ENCODE assay signal across 30 mouse cellular contexts in the genomic region with DNA sequence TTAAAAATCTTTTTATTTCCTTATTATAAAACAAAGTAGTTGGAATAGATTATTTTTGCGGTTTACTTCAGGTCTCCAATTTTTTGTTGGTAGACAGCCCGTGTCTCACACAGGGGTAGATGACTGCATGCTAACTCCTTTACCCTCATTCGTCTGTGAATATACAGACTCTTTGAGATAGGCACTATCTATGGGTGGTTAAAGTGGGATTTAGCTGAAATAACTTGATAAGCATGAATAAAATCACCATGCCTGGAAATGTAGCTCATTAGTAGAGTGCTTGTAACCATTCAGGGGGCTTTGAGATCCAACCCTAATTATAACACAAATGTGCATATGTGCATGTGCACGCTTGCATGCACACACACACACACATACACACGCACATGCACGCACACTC.
DNase-seq lines count a peak whose midpoint lies in the region; ATAC-seq and TF ChIP-seq lines count a peak whose summit lies in the region.
"Had no signal": no experiment of that assay in that cellular context is flagged by ENCODE, and none has a peak within 500 bp of the region (broad histone marks: within the 10 kb centered on the region; RNA-seq: fewer than 3 reads in every experiment).

No protein-coding gene starts in this region.

- intact Hi-C loops in heart, postnatal 25 days (cut with DNase I): loop anchor here (5.0 kb wide), 1 partner anchor 56 kb away; no protein-coding TSS in a partner anchor

- H3K4me1 ChIP-seq in liver, embryonic 13.5 days (replicated peaks): peaks cover 83% of the 10 kb centered on the region
- peaks cover 16% of the 10 kb centered on the region for H3K4me1 ChIP-seq in lung, embryonic 16.5 days (replicated peaks; ENCODE audit: control insufficient read depth, insufficient read depth, low read length)
- peaks cover 14 to 45% of the 10 kb centered on the region in 2 experiments for H3K4me1 ChIP-seq in MEL (ENCODE audit: control insufficient read depth in 1 of 2, insufficient read depth in 2 of 2, low read length in 2 of 2)
- peaks cover 4% of the 10 kb centered on the region; the same call in 1 of the 2 replicates for H3K4me1 ChIP-seq in forebrain, embryonic 15.5 days

- TF ChIP-seq CTCF in MEL (IDR thresholded peaks at IDR 0.05 in 2 of 3, conservative IDR thresholded peaks at IDR 0.05 in 1 of 3; ENCODE audit: control insufficient read depth in 1 of 3, insufficient read depth in 1 of 3, low read depth in 2 of 3, low read length in 3 of 3, poor library complexity in 1 of 3, severe bottlenecking in 1 of 3): no peak

- no peak overlapping the region for H3K4me2 ChIP-seq in liver, embryonic 13.5 days
- peak overlapping the region; percentile 4; the same call in 1 of the 2 replicates for H3K4me2 ChIP-seq in lung, embryonic 16.5 days (ENCODE audit: low read depth, low read length)
- H3K4me2 ChIP-seq in forebrain, embryonic 15.5 days (replicated peaks): no peak overlapping the region
- H3K4me2 ChIP-seq: embryonic facial prominence, embryonic 13.5 days; forebrain, embryonic 12.5 days; heart, embryonic 11.5 days; heart, embryonic 15.5 days; hindbrain, embryonic 14.5 days had no signal

- no peak overlapping the region for H3K27ac ChIP-seq in liver, embryonic 13.5 days
- no peak overlapping the region for H3K27ac ChIP-seq in lung, embryonic 16.5 days (ENCODE audit: low read length)
- no peak overlapping the region for H3K27ac ChIP-seq in MEL (ENCODE audit: control insufficient read depth, low read depth, low read length)
- H3K27ac ChIP-seq in forebrain, embryonic 15.5 days (replicated peaks): no peak overlapping the region
- H3K27ac ChIP-seq: embryonic facial prominence, embryonic 10.5 days; embryonic facial prominence, embryonic 13.5 days; forebrain, embryonic 12.5 days; hindbrain, embryonic 14.5 days; hindbrain, postnatal 0 days had no signal

- peak; percentile 90 for DNase-seq in heart, adult 11 months
- DNase-seq in heart, postnatal 25 days (ENCODE audit: low spot score): no peak
- DNase-seq in liver, embryonic 13.5 days: no peak
- no peak for DNase-seq in liver
- no peak for DNase-seq in lung, postnatal 36 days
- DNase-seq in MEL (ENCODE audit: low read depth, low spot score): peak; percentile 50
- DNase-seq: adrenal gland, adult 2 months; adrenal gland, postnatal 14 days; B cell, adult 2 months; cerebellum, adult 11-12 months; cerebellum, adult 8-10 months; cerebellum, postnatal 10 days; cerebellum, postnatal 36 days; embryo, embryonic 11 days; gastrocnemius, postnatal 25 days; heart, postnatal 10 days had no signal

- peaks cover 10% of the 10 kb centered on the region for H3K79me2 ChIP-seq in MEL (ENCODE audit: control insufficient read depth, insufficient read depth, low read length, poor library complexity)

- H3K27me3 ChIP-seq in liver, embryonic 13.5 days: no peaks in the 10 kb centered on the region
- no peaks in the 10 kb centered on the region for H3K27me3 ChIP-seq in lung, embryonic 16.5 days (ENCODE audit: control insufficient read depth, insufficient read depth, low read depth, low read length)
- no peaks in the 10 kb centered on the region for H3K27me3 ChIP-seq in MEL (ENCODE audit: control insufficient read depth in 1 of 2, insufficient read depth in 2 of 2, low read length in 2 of 2)
- H3K27me3 ChIP-seq in forebrain, embryonic 15.5 days: no peaks in the 10 kb centered on the region
- H3K27me3 ChIP-seq: CH12.LX; embryonic facial prominence, embryonic 13.5 days; heart, embryonic 15.5 days had no signal

- H3K9me3 ChIP-seq in liver, embryonic 13.5 days (replicated peaks): no peaks in the 10 kb centered on the region
- H3K9me3 ChIP-seq in lung, embryonic 16.5 days (ENCODE audit: control insufficient read depth, low read length): no peaks in the 10 kb centered on the region
- H3K9me3 ChIP-seq in MEL (replicated peaks; ENCODE audit: insufficient read depth, low read length): no peaks in the 10 kb centered on the region
- H3K9me3 ChIP-seq in forebrain, embryonic 15.5 days: no peaks in the 10 kb centered on the region
- H3K9me3 ChIP-seq: embryonic facial prominence, embryonic 10.5 days; embryonic facial prominence, embryonic 13.5 days; forebrain, embryonic 12.5 days; heart, embryonic 15.5 days had no signal

- no peaks in the 10 kb centered on the region for H3K36me3 ChIP-seq in liver, embryonic 13.5 days
- no peaks in the 10 kb centered on the region for H3K36me3 ChIP-seq in lung, embryonic 16.5 days (ENCODE audit: control insufficient read depth, insufficient read depth, low read length)
- H3K36me3 ChIP-seq in MEL (ENCODE audit: control insufficient read depth in 1 of 2, insufficient read depth in 2 of 2, low read length in 2 of 2): peaks cover 0 to 47% of the 10 kb centered on the region in 2 experiments; a peak in 2 of 4 replicates
- no peaks in the 10 kb centered on the region for H3K36me3 ChIP-seq in forebrain, embryonic 15.5 days
- H3K36me3 ChIP-seq: embryonic facial prominence, embryonic 10.5 days; embryonic facial prominence, embryonic 13.5 days; forebrain, embryonic 12.5 days; G1E had no signal

- WGBS in liver, embryonic 13.5 days (ENCODE audit: insufficient replicate concordance): 64% methylated on average over 6 of the region's 6 CpGs
- WGBS in lung, embryonic 16.5 days: 89% methylated on average over 6 of the region's 6 CpGs
- 79% methylated on average over 6 of the region's 6 CpGs for WGBS in forebrain, embryonic 15.5 days

- TF ChIP-seq POLR2A in MEL (IDR thresholded peaks at IDR 0.05; ENCODE audit: control insufficient read depth in 1 of 2, insufficient read depth in 1 of 2, low read depth in 1 of 2, low read length in 2 of 2, poor library complexity in 1 of 2): no peak

- TF ChIP-seq EP300 in MEL (IDR thresholded peaks at IDR 0.05; ENCODE audit: low read depth in 1 of 2, low read length in 2 of 2): peak; percentile 64 to 78

- H3K9ac ChIP-seq in liver, embryonic 13.5 days: no peak overlapping the region
- H3K9ac ChIP-seq in lung, embryonic 16.5 days (ENCODE audit: low read length): no peak overlapping the region
- no peak overlapping the region for H3K9ac ChIP-seq in MEL (ENCODE audit: control insufficient read depth, low read depth, low read length, poor library complexity, severe bottlenecking)
- no peak overlapping the region for H3K9ac ChIP-seq in forebrain, embryonic 15.5 days (replicated peaks)
- H3K9ac ChIP-seq: embryonic facial prominence, embryonic 13.5 days; forebrain, embryonic 12.5 days; heart, embryonic 15.5 days; hindbrain, embryonic 14.5 days had no signal

- peak; percentile 39; the same call in 1 of the 2 replicates for ATAC-seq in liver, embryonic 13.5 days (ENCODE audit: low read depth)
- no peak for ATAC-seq in lung, embryonic 16.5 days (ENCODE audit: low read depth)
- no peak for ATAC-seq in forebrain, embryonic 15.5 days (replicated peaks)
- ATAC-seq: forebrain, embryonic 16.5 days; hindbrain, postnatal 0 days; inflammation-experienced regulatory T-cells, adult 6 months had no signal

- no peak for TF ChIP-seq RAD21 in MEL (IDR thresholded peaks at IDR 0.05; ENCODE audit: low read depth, low read length)

- no peak overlapping the region for H3K4me3 ChIP-seq in liver, embryonic 13.5 days (replicated peaks)
- H3K4me3 ChIP-seq in lung, embryonic 16.5 days (ENCODE audit: low read length): no peak overlapping the region
- H3K4me3 ChIP-seq in MEL (ENCODE audit: control insufficient read depth in 1 of 2, insufficient read depth in 1 of 2, low read depth in 2 of 2, low read length in 2 of 2): no peak overlapping the region
- no peak overlapping the region for H3K4me3 ChIP-seq in forebrain, embryonic 15.5 days
- H3K4me3 ChIP-seq: embryonic facial prominence, embryonic 10.5 days; embryonic facial prominence, embryonic 13.5 days; erythroblast, embryonic 14.5 days; forebrain, embryonic 12.5 days; heart, embryonic 15.5 days had no signal

TF ChIP-seq in MEL, 35 proteins besides CTCF, POLR2A, EP300 and RAD21:
- peak; percentile 75; the same call in 1 of the 2 replicates for TF ChIP-seq ETS1 (IDR thresholded peaks at IDR 0.05; ENCODE audit: low read depth, low read length)
- peak; percentile 56 for TF ChIP-seq TAL1 (IDR thresholded peaks at IDR 0.05; ENCODE audit: low read length)
- TF ChIP-seq GATA1 (IDR thresholded peaks at IDR 0.05; ENCODE audit: low read depth, low read length): peak; percentile 88
- no peak for TF ChIP-seq USF1 (IDR thresholded peaks at IDR 0.05; ENCODE audit: low read depth, low read length)
- TF ChIP-seq POLR2AphosphoS5 (IDR thresholded peaks at IDR 0.05; ENCODE audit: borderline replicate concordance, low read depth, low read length): no peak
- no peak for TF ChIP-seq SMC3 (IDR thresholded peaks at IDR 0.05; ENCODE audit: low read depth, low read length)
- no peak for TF ChIP-seq NRF1 (IDR thresholded peaks at IDR 0.05; ENCODE audit: insufficient read depth, low read depth, low read length, poor library complexity, severe bottlenecking)
- TF ChIP-seq SIN3A (IDR thresholded peaks at IDR 0.05; ENCODE audit: low read length): 0 out of 2 replicates have a peak, but pooled peaks have one; percentile 18
- no peak for TF ChIP-seq CHD2 (IDR thresholded peaks at IDR 0.05; ENCODE audit: low read length)
- TF ChIP-seq TCF12 (IDR thresholded peaks at IDR 0.05; ENCODE audit: low read depth, low read length): peak; percentile 83
- TF ChIP-seq RCOR1 (IDR thresholded peaks at IDR 0.05; ENCODE audit: low read depth, low read length): peak; percentile 82

Comparison
In these comparisons a context has a peak if more than half of its experiments do, and no peak if none do; other contexts are left out.
1. DNase-seq: peak in heart, adult 11 months (single experiment) and MEL (single experiment); none in heart, postnatal 25 days (single experiment), liver, embryonic 13.5 days (single experiment), liver (single experiment) and lung, postnatal 36 days (single experiment).